Mouse (Mus musculus) stomach, embryonic 14.5 days (tissue): ENCODE data around the gene Olfr963. TPM values are rescaled to one million over a fixed set of nuclear protein-coding genes. Genes with fewer than 3 reads are reported as not detected.

Source experiments
- polyA plus RNA-seq: library from polyadenylated mRNA; unstranded; fragments of >200 nt; fragmentation: Nextera tagmentation; extraction: Ambion mirVana; gene quantifications from 2 replicates; pipeline ENCODE4 v1.2.1, GENCODE M21; 2014

Olfr963 gene
- polyA plus RNA-seq, 1 experiment from 2014 or later, result not detected

Other genes with a start within 250 kb of the Olfr963 start
- not detected in 2 replicates for gene Olfr952, start 240.1 kb upstream of the Olfr963 start, polyA plus RNA-seq
- gene Olfr954, start 210.5 kb upstream of the Olfr963 start, polyA plus RNA-seq, result not detected in 2 replicates
- not detected in 2 replicates for gene Olfr955, start 195.3 kb upstream of the Olfr963 start, polyA plus RNA-seq
- not detected in 2 replicates for gene Olfr44, start 173.2 kb upstream of the Olfr963 start, polyA plus RNA-seq
- gene Olfr957, start 151.4 kb upstream of the Olfr963 start, polyA plus RNA-seq, result not detected in 2 replicates
- not detected in 2 replicates for gene Olfr958, start 113.2 kb upstream of the Olfr963 start, polyA plus RNA-seq
- gene Olfr959, start 91.6 kb upstream of the Olfr963 start, polyA plus RNA-seq, result not detected in 2 replicates
- 34.6 and 39.9 TPM in 2 replicates for gene AW551984, start 62.8 kb upstream of the Olfr963 start, polyA plus RNA-seq
- gene Olfr148, start 56.5 kb upstream of the Olfr963 start, polyA plus RNA-seq, result not detected in 2 replicates
- gene Olfr960, start 45.8 kb upstream of the Olfr963 start, polyA plus RNA-seq, result not detected in 2 replicates
- gene Olfr961, start 22.1 kb upstream of the Olfr963 start, polyA plus RNA-seq, result not detected in 2 replicates
- not detected in 2 replicates for gene Olfr149, start 39.9 kb downstream of the Olfr963 start, polyA plus RNA-seq
- gene Olfr965, start 44.1 kb downstream of the Olfr963 start, polyA plus RNA-seq, result not detected in 2 replicates
- not detected in 2 replicates for gene Olfr150, start 63.8 kb downstream of the Olfr963 start, polyA plus RNA-seq
- gene Olfr967, start 79.0 kb downstream of the Olfr963 start, polyA plus RNA-seq, result not detected in 2 replicates
- not detected in 2 replicates for gene Olfr968, start 116.0 kb downstream of the Olfr963 start, polyA plus RNA-seq
- not detected in 2 replicates for gene Olfr969, start 123.7 kb downstream of the Olfr963 start, polyA plus RNA-seq
- gene Olfr970, start 141.7 kb downstream of the Olfr963 start, polyA plus RNA-seq, result not detected in 2 replicates
- not detected in 2 replicates for gene Olfr971, start 169.7 kb downstream of the Olfr963 start, polyA plus RNA-seq
- gene Olfr972, start 199.2 kb downstream of the Olfr963 start, polyA plus RNA-seq, result not detected in 2 replicates
- gene Olfr229, start 240.1 kb downstream of the Olfr963 start, polyA plus RNA-seq, result not detected in 2 replicates